Mouse (Mus musculus): ENCODE data around the gene Pigk.

The Pigk gene

GRCm38 (mm10) chr3:152947031-152947640 is 233.2 kb downstream of the Pigk start:
- DNase-seq, result no peak

GRCm38 (mm10) chr3:152948556-152948955 is 234.7 kb downstream of the Pigk start:
- DNase-seq, result peak; percentile 49

GRCm38 (mm10) chr3:152949233-152949777 is 235.4 kb downstream of the Pigk start:
- DNase-seq, result no peak

GRCm38 (mm10) chr3:152950299-152950698 is 236.4 kb downstream of the Pigk start:
- no peak for DNase-seq

GRCm38 (mm10) chr3:152950914-152951313 is 237.0 kb downstream of the Pigk start:
- no peak for DNase-seq

- no peak for DNase-seq
Observed at GRCm38 (mm10) chr3:152951634-152952545, 238.0 kb downstream of the Pigk start.

GRCm38 (mm10) chr3:152956038-152956437 is 242.1 kb downstream of the Pigk start:
- no peak for DNase-seq

- DNase-seq, result no peak
Observed at GRCm38 (mm10) chr3:152956771-152957170, 242.9 kb downstream of the Pigk start.

GRCm38 (mm10) chr3:152958358-152959150 is 244.7 kb downstream of the Pigk start:
- DNase-seq, result peak; percentile 62

GRCm38 (mm10) chr3:152961855-152962376 is 248.0 kb downstream of the Pigk start:
- no peak for DNase-seq

GRCm38 (mm10) chr3:152969774-152970347 is 256.0 kb downstream of the Pigk start:
- no peak for DNase-seq

GRCm38 (mm10) chr3:152971373-152971772 is 257.5 kb downstream of the Pigk start:
- no peak for DNase-seq

- peak; percentile 54 for DNase-seq
Observed at GRCm38 (mm10) chr3:152979481-152980092, 265.7 kb downstream of the Pigk start.

- DNase-seq, result no peak
Observed at GRCm38 (mm10) chr3:152980431-152980830, 266.5 kb downstream of the Pigk start.

GRCm38 (mm10) chr3:152980978-152981974 is 267.4 kb downstream of the Pigk start:
- peak; percentile 13 for DNase-seq

- DNase-seq, result peak; percentile 18
Observed at GRCm38 (mm10) chr3:152981988-152982387, 268.1 kb downstream of the Pigk start, which contains the start of gene St6galnac5. TSS of gene St6galnac5 (minus strand) at chr3:152982246.

- no peak for DNase-seq
Observed at GRCm38 (mm10) chr3:152990787-152991186, 276.9 kb downstream of the Pigk start.

- no peak for DNase-seq
Observed at GRCm38 (mm10) chr3:152993608-152994007, 279.7 kb downstream of the Pigk start.

GRCm38 (mm10) chr3:152998106-152998505 is 284.2 kb downstream of the Pigk start:
- no peak for DNase-seq

- DNase-seq, result no peak
Observed at GRCm38 (mm10) chr3:152998901-152999300, 285.0 kb downstream of the Pigk start.
